Mouse (Mus musculus): ENCODE measurements around the gene Sptbn1. TPM values are rescaled to one million over a fixed set of nuclear protein-coding genes. Genes with fewer than 3 reads are reported as not detected.

The Sptbn1 gene
- total RNA-seq, 2 experiments from 2014 or later, result 117 to 165 TPM

Other genes with a start within 250 kb of the Sptbn1 start
- gene Eml6, start 242.1 kb downstream of the Sptbn1 start, total RNA-seq (2014; fragmentation: Nextera tagmentation), result 2.6 and 6.8 TPM in 2 replicates
- gene Eml6, start 242.1 kb downstream of the Sptbn1 start, total RNA-seq (2017), result 1.2 and 1.4 TPM in 2 replicates
- not detected in 2 replicates for gene 4930505A04Rik, start 203.7 kb upstream of the Sptbn1 start, total RNA-seq (2014; fragmentation: Nextera tagmentation)
- not detected in 2 replicates for gene 4930505A04Rik, start 203.7 kb upstream of the Sptbn1 start, total RNA-seq (2017)

Data from granulocyte monocyte progenitor cell, adult 5-6 weeks (primary cell).